Mouse (Mus musculus) testis, adult 2 months (tissue): Measurements from ENCODE around the gene Adamts9. TPM values are rescaled to one million over a fixed set of nuclear protein-coding genes. Genes with fewer than 3 reads are reported as not detected.

Source experiments
- H3K27ac ChIP-seq: fragments of 200-500 bp; 2 replicates; pipeline ENCODE4 v1.5.1; 2012; ENCODE audit warnings: low read depth, low read length; ENCODE audit not compliant: control insufficient read depth, insufficient read depth
- H3K27me3 ChIP-seq: fragments of 200-500 bp; 2 replicates; pipeline ENCODE4 v1.6.1; 2012; ENCODE audit warnings: mild to moderate bottlenecking, low read length, moderate library complexity; ENCODE audit not compliant: control insufficient read depth, insufficient read depth
- H3K36me3 ChIP-seq: fragments of 200-500 bp; 2 replicates; pipeline ENCODE4 v1.6.1; 2012; ENCODE audit warnings: mild to moderate bottlenecking, low read length; ENCODE audit not compliant: control insufficient read depth, insufficient read depth
- H3K4me1 ChIP-seq: fragments of 200-500 bp; 2 replicates; pipeline ENCODE4 v1.6.1; 2012; ENCODE audit warnings: low read length; ENCODE audit not compliant: control insufficient read depth, insufficient read depth
- H3K4me3 ChIP-seq: fragments of 200-500 bp; 2 replicates; pipeline ENCODE4 v1.5.1; 2012; ENCODE audit warnings: low read depth, mild to moderate bottlenecking, low read length, moderate library complexity, mixed read lengths; ENCODE audit not compliant: control insufficient read depth
- CTCF ChIP-seq: fragments of 200-500 bp; IDR thresholded peaks from 2 replicates; pipeline ENCODE4 v1.5.1; 2012; ENCODE audit warnings: low read depth, mild to moderate bottlenecking, inconsistent platforms, low read length, moderate library complexity; ENCODE audit not compliant: control insufficient read depth, insufficient read depth, insufficient replicate concordance
- POLR2A ChIP-seq: fragments of 200-500 bp; IDR thresholded peaks from 2 replicates; pipeline ENCODE4 v1.6.1; 2012; ENCODE audit warnings: low read depth, mild to moderate bottlenecking, inconsistent platforms, low read length, moderate library complexity; ENCODE audit not compliant: control insufficient read depth
- polyA plus RNA-seq: library from polyadenylated mRNA; depleted of rRNA; stranded (reverse); fragments of >200 nt; gene quantifications from 2 replicates; pipeline ENCODE4 v1.2.3, GENCODE M21; 2012

Adamts9 gene
- polyA plus RNA-seq, 1 experiment: 1.3 TPM

DNA sequence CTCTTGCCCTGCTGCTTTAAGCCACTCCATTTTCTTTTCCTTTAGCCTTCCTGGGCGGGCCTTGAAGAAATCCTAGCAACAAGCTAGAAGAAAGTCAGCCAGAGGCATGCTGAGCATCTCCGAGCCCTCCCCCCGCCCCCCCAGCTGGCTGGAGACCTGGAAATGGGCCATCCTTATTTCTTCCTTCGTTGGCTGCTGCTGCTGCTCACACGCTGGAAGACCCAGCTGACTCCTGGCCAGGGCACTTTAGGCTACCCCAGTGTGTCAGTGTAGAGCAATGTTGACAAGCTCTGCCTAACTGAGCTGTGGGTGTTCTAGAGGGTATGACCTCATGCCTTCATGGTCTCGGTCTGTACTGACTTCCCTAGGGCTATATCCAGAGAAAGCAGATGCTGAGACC is 140.1 kb downstream of the Adamts9 start:
- Histone ChIP-seq H3K4me3 (no peak overlapping the region), H3K27me3 (no peaks in the 10 kb centered on the region), H3K27ac (no peak overlapping the region), H3K4me1 (no peaks in the 10 kb centered on the region), H3K36me3 (no peaks in the 10 kb centered on the region)
- TF ChIP-seq CTCF (no peak), POLR2A (no peak)

DNA sequence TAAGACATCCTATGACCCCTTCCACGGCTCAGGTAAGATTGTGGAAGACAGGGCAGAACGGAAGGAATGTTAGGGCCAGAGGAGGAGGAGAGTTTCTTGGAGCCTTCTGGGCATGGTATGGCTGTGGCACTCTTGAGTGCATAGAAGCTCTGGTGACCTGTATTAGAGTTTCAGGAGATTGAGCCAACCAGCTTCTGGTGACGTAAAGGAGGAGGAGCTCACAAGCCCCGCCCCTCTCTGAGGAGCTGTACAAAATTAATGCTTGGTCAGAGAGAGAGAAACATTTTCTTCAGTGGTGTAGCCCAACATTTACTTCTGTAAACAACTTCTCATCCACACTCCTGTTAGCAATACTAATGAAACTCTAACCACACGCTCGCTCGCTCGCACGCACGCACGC is 140.9 kb downstream of the Adamts9 start:
- no peak overlapping the region; the same call in 1 of the 2 replicates for H3K4me3 ChIP-seq
- TF ChIP-seq CTCF: no peak
- H3K4me1 ChIP-seq: no peaks in the 10 kb centered on the region
- no peak overlapping the region for H3K27ac ChIP-seq
- H3K36me3 ChIP-seq: no peaks in the 10 kb centered on the region
- H3K27me3 ChIP-seq: no peaks in the 10 kb centered on the region

DNA sequence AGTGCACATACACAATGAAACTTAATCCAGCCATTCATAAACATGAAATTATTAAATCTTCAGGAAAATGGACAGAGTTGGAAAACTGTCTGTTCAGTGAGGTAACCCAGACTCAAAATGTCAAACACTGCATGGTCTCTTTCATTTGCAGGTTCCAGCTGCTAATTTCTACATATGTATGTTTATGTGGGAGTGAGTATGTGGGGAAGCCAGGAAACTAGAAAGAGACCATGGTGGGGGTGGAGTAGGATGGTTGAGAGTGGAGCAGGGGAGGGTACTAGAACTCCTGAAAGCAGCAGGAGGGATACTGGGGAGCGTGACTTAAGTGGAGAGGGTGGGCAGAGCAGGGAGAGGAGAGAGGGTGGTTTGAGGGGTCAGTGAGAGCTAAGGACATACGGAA is 141.8 kb downstream of the Adamts9 start:
- H3K27ac ChIP-seq: no peak overlapping the region
- no peaks in the 10 kb centered on the region for H3K4me1 ChIP-seq
- H3K4me3 ChIP-seq: no peak overlapping the region
- no peaks in the 10 kb centered on the region for H3K27me3 ChIP-seq
- TF ChIP-seq POLR2A: no peak
- no peak for TF ChIP-seq CTCF
- no peaks in the 10 kb centered on the region for H3K36me3 ChIP-seq

DNA sequence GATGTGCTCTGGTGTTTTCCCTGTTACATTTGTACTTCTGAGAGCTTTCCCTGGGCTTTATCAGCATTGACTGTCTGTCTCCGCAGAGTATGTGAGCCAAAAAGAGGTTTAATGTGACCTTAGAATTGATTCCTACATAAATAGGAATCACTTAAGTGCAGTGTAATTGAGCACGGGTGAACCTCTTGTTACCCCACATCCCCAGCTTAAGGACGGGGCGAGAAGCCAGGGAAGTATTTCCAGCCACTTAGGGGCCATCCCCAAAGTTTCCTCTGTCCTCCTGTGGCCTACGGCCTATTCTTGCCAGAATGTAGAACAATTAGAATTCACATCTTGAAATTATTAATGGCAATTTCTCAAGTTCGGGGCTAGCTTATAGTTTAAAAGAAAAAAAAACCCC is 149.5 kb downstream of the Adamts9 start:
- TF ChIP-seq POLR2A (no peak), CTCF (no peak)
- Histone ChIP-seq H3K27me3 (no peaks in the 10 kb centered on the region), H3K4me1 (no peaks in the 10 kb centered on the region), H3K36me3 (no peaks in the 10 kb centered on the region), H3K27ac (no peak overlapping the region), H3K4me3 (no peak overlapping the region)

DNA sequence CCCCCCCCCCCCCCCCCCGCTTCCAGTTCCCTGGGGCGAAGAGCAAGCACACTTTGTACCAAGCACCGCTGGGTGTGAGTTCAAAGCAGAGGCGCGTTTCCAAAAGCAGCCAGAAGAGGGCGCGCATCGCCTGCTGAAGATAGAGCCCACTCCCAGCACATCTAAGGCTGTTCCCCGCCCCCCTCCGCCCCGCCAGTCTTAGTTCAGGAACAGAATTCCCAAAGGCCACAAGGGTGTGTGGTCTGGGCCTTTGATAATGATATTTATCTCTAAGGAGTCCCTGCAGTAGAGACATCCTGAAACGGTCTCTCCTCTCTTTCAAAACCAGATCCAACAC is 155.9 kb downstream of the Adamts9 start:
- H3K4me1 ChIP-seq: peaks cover 2% of the 10 kb centered on the region
- no peaks in the 10 kb centered on the region for H3K36me3 ChIP-seq
- no peaks in the 10 kb centered on the region for H3K27me3 ChIP-seq
- H3K27ac ChIP-seq: no peak overlapping the region
- peak overlapping the region; percentile 48 for H3K4me3 ChIP-seq
- TF ChIP-seq POLR2A: no peak
- peak; percentile 93 for TF ChIP-seq CTCF

DNA sequence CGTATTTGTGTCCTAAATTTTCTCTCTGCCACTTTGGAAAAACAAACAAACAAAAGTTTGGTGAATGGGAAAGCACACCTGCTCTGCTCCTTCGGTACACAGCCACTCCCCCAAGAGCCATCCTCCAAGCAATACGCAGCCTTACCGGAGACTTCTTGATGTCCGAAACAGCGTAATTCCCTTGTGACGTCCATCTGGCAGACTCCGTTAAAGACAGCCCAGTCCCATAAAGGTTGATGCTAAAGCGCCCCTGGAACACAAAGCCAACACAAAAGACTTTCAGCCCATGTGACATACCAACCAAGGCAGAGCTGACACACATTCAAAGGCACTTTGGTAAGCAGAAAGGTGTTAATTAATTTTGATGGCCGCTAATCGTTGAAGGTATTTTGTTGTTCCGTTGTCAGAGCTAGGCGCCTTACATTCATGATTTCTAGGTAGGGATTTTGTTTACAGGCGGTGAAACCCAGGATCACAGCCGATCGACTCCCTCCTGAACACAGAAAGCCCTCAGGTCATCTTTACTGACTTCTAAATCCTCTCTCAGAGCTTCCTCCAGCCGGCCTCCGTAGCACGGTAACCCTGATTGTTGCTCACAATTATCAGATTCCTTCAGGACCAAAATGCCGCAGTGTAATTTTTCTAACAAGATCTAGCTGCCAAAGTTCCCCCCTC is 156.5 kb downstream of the Adamts9 start:
- Histone ChIP-seq H3K4me3 (peak overlapping the region; percentile 57), H3K27ac (no peak overlapping the region), H3K4me1 (peaks cover 2% of the 10 kb centered on the region), H3K36me3 (no peaks in the 10 kb centered on the region), H3K27me3 (no peaks in the 10 kb centered on the region)
- no peak for TF ChIP-seq POLR2A
- no peak for TF ChIP-seq CTCF

DNA sequence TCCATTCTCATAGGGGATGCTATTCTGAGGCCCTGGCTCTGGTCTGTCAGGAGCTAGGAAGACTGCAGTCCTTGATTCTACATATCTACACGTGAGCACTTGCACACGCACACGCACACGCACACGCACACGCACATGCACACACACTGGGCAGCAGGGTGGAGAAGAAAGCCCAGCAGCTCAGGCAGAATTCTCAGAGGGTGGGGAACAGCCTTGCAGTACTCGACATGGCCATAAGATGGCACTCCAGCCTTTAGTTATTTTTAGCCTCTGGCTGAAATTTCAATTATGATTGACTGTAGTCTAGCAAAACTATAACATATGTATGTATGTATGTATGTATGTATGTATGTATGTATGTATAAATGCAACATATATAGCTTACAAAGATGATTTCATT is 158.5 kb downstream of the Adamts9 start:
- Histone ChIP-seq H3K27me3 (no peaks in the 10 kb centered on the region), H3K4me3 (no peak overlapping the region), H3K27ac (no peak overlapping the region), H3K4me1 (peaks cover 2% of the 10 kb centered on the region), H3K36me3 (no peaks in the 10 kb centered on the region)
- TF ChIP-seq CTCF: peak; percentile 71; the same call in 1 of the 2 replicates
- TF ChIP-seq POLR2A: no peak

DNA sequence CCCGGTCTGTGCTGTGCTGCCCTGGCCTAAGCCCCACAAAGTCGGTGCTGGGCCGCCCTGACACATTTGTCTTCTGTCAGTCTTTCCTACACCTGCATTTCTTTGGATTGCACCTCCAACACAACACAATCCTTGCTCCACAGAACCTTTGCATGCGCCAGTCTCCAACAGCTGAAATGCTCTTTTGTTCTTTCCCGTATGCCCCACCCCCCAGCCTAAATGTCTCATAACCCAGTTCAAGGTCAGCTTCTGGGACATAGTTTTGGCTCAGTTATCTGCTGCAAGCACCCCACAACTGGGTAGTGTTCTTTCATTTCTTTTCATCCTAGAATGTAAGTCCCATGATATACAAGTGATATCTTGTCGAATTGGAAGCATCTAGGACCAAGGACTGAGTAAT is 161.8 kb downstream of the Adamts9 start:
- Histone ChIP-seq H3K4me1 (peaks cover 3% of the 10 kb centered on the region; the same call in 1 of the 2 replicates), H3K27me3 (no peaks in the 10 kb centered on the region), H3K36me3 (no peaks in the 10 kb centered on the region), H3K27ac (no peak overlapping the region), H3K4me3 (no peak overlapping the region)
- TF ChIP-seq CTCF: no peak
- no peak for TF ChIP-seq POLR2A
